Comparison of ENCODE assay signal across 10 mouse cellular contexts in the genomic region with DNA sequence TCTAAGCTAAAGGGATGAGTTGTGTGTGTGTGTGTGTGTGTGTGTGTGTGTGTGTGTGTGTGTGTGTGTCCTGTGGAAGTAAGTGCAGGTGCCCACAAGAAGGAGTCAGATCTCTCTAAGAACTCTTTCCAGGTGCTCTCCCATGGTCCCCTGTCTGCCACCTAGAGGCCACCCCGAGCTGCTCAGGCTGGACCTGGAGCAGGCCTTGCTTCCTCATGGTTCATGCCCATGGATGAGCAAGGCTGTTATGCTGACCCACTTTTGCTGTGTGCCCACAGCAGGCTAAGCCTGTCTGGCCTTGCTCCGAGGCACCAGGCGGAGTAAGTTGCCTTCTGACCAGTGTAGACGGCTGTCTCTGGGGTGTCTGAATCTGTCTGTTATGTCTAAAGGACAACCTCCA.
DNase-seq lines count a peak whose midpoint lies in the region; ATAC-seq and TF ChIP-seq lines count a peak whose summit lies in the region.
"Had no signal": no experiment of that assay in that cellular context is flagged by ENCODE, and none has a peak within 500 bp of the region (broad histone marks: within the 10 kb centered on the region; RNA-seq: fewer than 3 reads in every experiment).

No protein-coding gene starts in this region.

- in situ Hi-C loops in CH12.LX (cut with MboI; ENCODE audit: low pct_ligation_motif_present, low pct_unique_long_range_greater_than_20kb, low sequenced_read_pairs): no loop called here

- H3K4me2 ChIP-seq in CH12.LX (ENCODE audit: insufficient read depth, low read depth, poor library complexity, severe bottlenecking): no peak overlapping the region
- H3K4me2 ChIP-seq in forebrain, embryonic 14.5 days (ENCODE audit: low read length): no peak overlapping the region
- H3K4me2 ChIP-seq: hindbrain, embryonic 15.5 days; neural tube, embryonic 13.5 days had no signal

- no peak for TF ChIP-seq POLR2A in CH12.LX (IDR thresholded peaks at IDR 0.05; ENCODE audit: low read depth, low read length)
- no peak for TF ChIP-seq POLR2A in brain, embryonic 14.5 days (IDR thresholded peaks at IDR 0.05; ENCODE audit: borderline replicate concordance, extremely low read depth, insufficient read depth, insufficient read length, poor library complexity, severe bottlenecking)

- TF ChIP-seq RAD21 in CH12.LX (IDR thresholded peaks at IDR 0.05; ENCODE audit: low read depth, low read length): peak; percentile 33

- H3K9me3 ChIP-seq in CH12.LX (replicated peaks; ENCODE audit: low read length): no peaks in the 10 kb centered on the region
- H3K9me3 ChIP-seq in forebrain, embryonic 14.5 days (replicated peaks; ENCODE audit: control insufficient read depth, low read length): no peaks in the 10 kb centered on the region
- H3K9me3 ChIP-seq: hindbrain, embryonic 15.5 days; neural tube, embryonic 13.5 days had no signal

- peaks cover 0 to 40% of the 10 kb centered on the region in 2 experiments for H3K36me3 ChIP-seq in CH12.LX (replicated peaks in 1 of 2; ENCODE audit: control insufficient read depth in 1 of 2, insufficient read depth in 1 of 2, low read length in 1 of 2)
- no peaks in the 10 kb centered on the region for H3K36me3 ChIP-seq in forebrain, embryonic 14.5 days (ENCODE audit: control insufficient read depth, insufficient read depth, low read length)
- H3K36me3 ChIP-seq: hindbrain, embryonic 15.5 days; neural tube, embryonic 13.5 days had no signal

- ATAC-seq in forebrain, embryonic 14.5 days: no peak

- H3K9ac ChIP-seq in CH12.LX (ENCODE audit: insufficient read depth, low read depth): no peak overlapping the region
- H3K9ac ChIP-seq in forebrain, embryonic 14.5 days (ENCODE audit: low read length): no peak overlapping the region
- H3K9ac ChIP-seq: hindbrain, embryonic 15.5 days; neural tube, embryonic 13.5 days had no signal

- intact Hi-C loops in heart, postnatal 14 days (cut with DNase I): no loop called here
- intact Hi-C loops in heart, postnatal 25 days (cut with DNase I): no loop called here

- peak; percentile 23 to 33 for DNase-seq in heart, postnatal 14 days
- no peak for DNase-seq in heart, postnatal 25 days (ENCODE audit: low spot score)
- peak; percentile 21 for DNase-seq in CH12.LX (ENCODE audit: extremely low read depth)
- no peak for DNase-seq in brain, embryonic 14.5 days (ENCODE audit: low read depth)
- peak; percentile 57 for DNase-seq in kidney, postnatal 10 days
- DNase-seq in thymus, adult 18-20 months: peak; percentile 9 to 12
- DNase-seq in left cerebral cortex, adult 8-10 months (ENCODE audit: low spot score in 2 of 2): no peak
- DNase-seq in forebrain, embryonic 14.5 days (ENCODE audit: low spot score): no peak

- H3K27ac ChIP-seq in CH12.LX (ENCODE audit: insufficient read depth, low read depth): no peak overlapping the region
- no peak overlapping the region for H3K27ac ChIP-seq in forebrain, embryonic 14.5 days (ENCODE audit: low read depth, low read length)
- H3K27ac ChIP-seq: hindbrain, embryonic 15.5 days; neural tube, embryonic 13.5 days had no signal

- no peaks in the 10 kb centered on the region for H3K27me3 ChIP-seq in CH12.LX (replicated peaks)
- H3K27me3 ChIP-seq in forebrain, embryonic 14.5 days (replicated peaks; ENCODE audit: control insufficient read depth, insufficient read depth, low read length): no peaks in the 10 kb centered on the region
- H3K27me3 ChIP-seq: hindbrain, embryonic 15.5 days; neural tube, embryonic 13.5 days had no signal

- H3K79me2 ChIP-seq in CH12.LX (replicated peaks; ENCODE audit: control insufficient read depth, extremely low read depth, insufficient read depth, poor library complexity, severe bottlenecking): no peaks in the 10 kb centered on the region

- peak in 1 of 2 experiments; percentile 62; a peak in 2 of 4 replicates for TF ChIP-seq CTCF in CH12.LX (conservative IDR thresholded peaks at IDR 0.05 in 1 of 2, IDR thresholded peaks at IDR 0.05 in 1 of 2; ENCODE audit: low read depth in 2 of 2, low read length in 2 of 2)
- TF ChIP-seq CTCF in brain, embryonic 14.5 days (IDR thresholded peaks at IDR 0.05; ENCODE audit: borderline replicate concordance, extremely low read depth, insufficient read depth, insufficient read length): peak; percentile 54

- 76% methylated on average over 4 of the region's 4 CpGs for WGBS in forebrain, embryonic 14.5 days

- dilution Hi-C loops in CH12.LX (cut with MboI; ENCODE audit: extremely low pct_ligation_motif_present, extremely low pct_unique_long_range_greater_than_20kb, low sequenced_read_pairs): no loop called here

- H3K4me1 ChIP-seq in CH12.LX (ENCODE audit: control insufficient read depth in 1 of 2, insufficient read depth in 2 of 2): peaks cover 0 to 13% of the 10 kb centered on the region in 2 experiments; a peak in 1 of 4 replicates
- H3K4me1 ChIP-seq in forebrain, embryonic 14.5 days (ENCODE audit: control insufficient read depth, insufficient read depth, low read length): peaks cover 8% of the 10 kb centered on the region

- no peak overlapping the region for H3K4me3 ChIP-seq in CH12.LX (replicated peaks in 1 of 3; ENCODE audit: low read depth in 2 of 3, low read length in 2 of 3, poor library complexity in 1 of 3)
- no peak overlapping the region for H3K4me3 ChIP-seq in forebrain, embryonic 14.5 days (ENCODE audit: low read depth, low read length)
- H3K4me3 ChIP-seq: hindbrain, embryonic 15.5 days; neural tube, embryonic 13.5 days had no signal

- TF ChIP-seq EP300 in CH12.LX (IDR thresholded peaks at IDR 0.05; ENCODE audit: low read length): no peak

TF ChIP-seq in CH12.LX, 34 proteins besides CTCF, POLR2A, EP300 and RAD21:
- TF ChIP-seq SMC3 (IDR thresholded peaks at IDR 0.05; ENCODE audit: low read depth, low read length) (peak; percentile 57), NRF1 (IDR thresholded peaks at IDR 0.05; ENCODE audit: low read depth, low read length) (no peak)

Comparison
In these comparisons a context has a peak if more than half of its experiments do, and no peak if none do; other contexts are left out.
1. DNase-seq: peak in heart, postnatal 14 days (2 of 2), CH12.LX (single experiment), kidney, postnatal 10 days (single experiment) and thymus, adult 18-20 months (2 of 2); none in heart, postnatal 25 days (single experiment), brain, embryonic 14.5 days (single experiment), left cerebral cortex, adult 8-10 months (0 of 2) and forebrain, embryonic 14.5 days (single experiment).